Comparison of ENCODE assay signal across 8 mouse cellular contexts in genomic region chr19:40366163-40366941, GRCm38 (mm10).
DNase-seq lines count a peak whose midpoint lies in the region; ATAC-seq and TF ChIP-seq lines count a peak whose summit lies in the region.

No protein-coding gene starts in this region.

- H3K4me2 ChIP-seq in liver, embryonic 13.5 days, result no peak overlapping the region
- H3K4me2 ChIP-seq in neural tube, embryonic 14.5 days (ENCODE audit: low read depth, low read length), result no peak overlapping the region

- ATAC-seq in liver, embryonic 13.5 days (ENCODE audit: low read depth), result no peak
- peak; percentile 44; the same call in 1 of the 2 replicates for ATAC-seq in neural tube, embryonic 14.5 days (ENCODE audit: low read depth)

- WGBS in liver, embryonic 13.5 days (ENCODE audit: insufficient replicate concordance), result 28% methylated on average over 11 of the region's 11 CpGs
- WGBS in neural tube, embryonic 14.5 days, result 40% methylated on average over 11 of the region's 11 CpGs

- H3K27ac ChIP-seq in gastrocnemius, adult 2 months, result peak overlapping the region; percentile 73
- no peak overlapping the region for H3K27ac ChIP-seq in liver, embryonic 13.5 days
- peak overlapping the region; percentile 25; the same call in 1 of the 2 replicates for H3K27ac ChIP-seq in neural tube, embryonic 14.5 days (ENCODE audit: low read depth, low read length)

- no peak for TF ChIP-seq CTCF in gastrocnemius, adult 2 months (IDR thresholded peaks at IDR 0.05)

- H3K9ac ChIP-seq in liver, embryonic 13.5 days, result no peak overlapping the region
- no peak overlapping the region for H3K9ac ChIP-seq in neural tube, embryonic 14.5 days (replicated peaks; ENCODE audit: low read depth, low read length)

- peak overlapping the region; percentile 37 for H3K4me3 ChIP-seq in gastrocnemius, adult 2 months
- no peak overlapping the region for H3K4me3 ChIP-seq in liver, embryonic 13.5 days (replicated peaks)
- no peak overlapping the region for H3K4me3 ChIP-seq in neural tube, embryonic 14.5 days (ENCODE audit: low read depth, low read length)

- peaks cover 46% of the 10 kb centered on the region for H3K36me3 ChIP-seq in liver, embryonic 13.5 days
- H3K36me3 ChIP-seq in neural tube, embryonic 14.5 days (ENCODE audit: control insufficient read depth, insufficient read depth, low read length), result peaks cover 24% of the 10 kb centered on the region

- H3K9me3 ChIP-seq in liver, embryonic 13.5 days (replicated peaks), result no peaks in the 10 kb centered on the region
- no peaks in the 10 kb centered on the region for H3K9me3 ChIP-seq in neural tube, embryonic 14.5 days (ENCODE audit: control insufficient read depth, low read length)

- H3K4me1 ChIP-seq in liver, embryonic 13.5 days (replicated peaks), result peaks cover 32% of the 10 kb centered on the region
- H3K4me1 ChIP-seq in neural tube, embryonic 14.5 days (ENCODE audit: control insufficient read depth, insufficient read depth, low read length), result no peaks in the 10 kb centered on the region; the same call in 1 of the 2 replicates

- intact Hi-C loops in left cerebral cortex, postnatal 14 days (cut with DNase I), result no loop called here
- intact Hi-C loops in gastrocnemius, adult 2 months (cut with DNase I), result no loop called here

- peak; percentile 39 to 47 for DNase-seq in left cerebral cortex, postnatal 14 days (ENCODE audit: low spot score in 2 of 2)
- DNase-seq in left cerebral cortex, adult 11 months (ENCODE audit: low spot score), result no peak
- peak; percentile 62 for DNase-seq in cerebellum, adult 9-11 months
- DNase-seq in gastrocnemius, adult 2 months, result peak; percentile 63
- DNase-seq in induced T-regulatory cell, adult 2 months (ENCODE audit: low read depth), result peak; percentile 63
- peak; percentile 13 for DNase-seq in liver, embryonic 13.5 days
- DNase-seq in urinary bladder, postnatal 36 days (ENCODE audit: low spot score in 2 of 2), result no peak

- no peaks in the 10 kb centered on the region for H3K27me3 ChIP-seq in liver, embryonic 13.5 days
- no peaks in the 10 kb centered on the region for H3K27me3 ChIP-seq in neural tube, embryonic 14.5 days (ENCODE audit: control insufficient read depth, insufficient read depth, low read length)

Comparison
In these comparisons a context has a peak if more than half of its experiments do, and no peak if none do; other contexts are left out.
1. DNase-seq: peak in left cerebral cortex, postnatal 14 days (2 of 2), cerebellum, adult 9-11 months (single experiment), gastrocnemius, adult 2 months (single experiment), induced T-regulatory cell, adult 2 months (single experiment) and liver, embryonic 13.5 days (single experiment); none in left cerebral cortex, adult 11 months (single experiment) and urinary bladder, postnatal 36 days (0 of 2).